Mouse (Mus musculus) urinary bladder, postnatal 10 days (tissue): ENCODE measurements around the gene Smg8.

ENCODE experiments used
- DNase-seq: peaks from one replicate; pipeline ENCODE4 v3.0.0; 2022; ENCODE audit warnings: low spot score

Gene Smg8

GRCm38 (mm10) chr11:87043052-87043451, 43.5 kb downstream of the Smg8 start:
- DNase-seq: no peak

GRCm38 (mm10) chr11:87039307-87039963, 47.1 kb downstream of the Smg8 start:
- DNase-seq: no peak

- DNase-seq: no peak
Observed at GRCm38 (mm10) chr11:87036180-87036579, 50.4 kb downstream of the Smg8 start.

- DNase-seq: no peak
Observed at GRCm38 (mm10) chr11:87028212-87028611, 58.4 kb downstream of the Smg8 start.
